Mouse (Mus musculus) MEL (cell line): ENCODE measurements around the gene Gipc2.

Experiments used
- EP300 ChIP-seq, 2 experiments: IDR thresholded peaks; 2 replicates each; pipeline ENCODE4 v1.6.1; 2011; ENCODE audit warnings: improper control_type of control experiment in 2 of 2, low read length in 2 of 2, low read depth in 1 of 2, mild to moderate bottlenecking in 1 of 2
- MXI1 ChIP-seq: IDR thresholded peaks from 2 replicates; pipeline ENCODE4 v1.6.1; 2011; ENCODE audit warnings: mild to moderate bottlenecking, low read depth, low read length, improper control_type of control experiment
- MYC ChIP-seq: IDR thresholded peaks from 2 replicates; pipeline ENCODE4 v1.6.1; 2011; ENCODE audit warnings: low read depth, mild to moderate bottlenecking, low read length, improper control_type of control experiment, moderate library complexity
- POLR2A ChIP-seq, 2 experiments: IDR thresholded peaks; 2 replicates each; pipeline ENCODE4 v1.6.1; 2011 to 2012; ENCODE audit warnings: low read length in 2 of 2, mild to moderate bottlenecking in 2 of 2, control low read depth in 1 of 2, improper control_type of control experiment in 1 of 2, low read depth in 1 of 2, moderate library complexity in 1 of 2; ENCODE audit not compliant: control insufficient read depth in 1 of 2, insufficient read depth in 1 of 2, poor library complexity in 1 of 2
- POLR2AphosphoS5 ChIP-seq: IDR thresholded peaks from 2 replicates; pipeline ENCODE4 v1.6.1; 2012; ENCODE audit warnings: low read depth, borderline replicate concordance, mild to moderate bottlenecking, inconsistent platforms, low read length, moderate library complexity, mixed read lengths
- SIN3A ChIP-seq: IDR thresholded peaks from 2 replicates; pipeline ENCODE4 v1.6.1; 2012; ENCODE audit warnings: low read length, improper control_type of control experiment, inconsistent platforms
- ZC3H11A ChIP-seq: IDR thresholded peaks from 2 replicates; pipeline ENCODE4 v1.6.1; 2012; ENCODE audit warnings: low read depth, mild to moderate bottlenecking, inconsistent platforms, low read length, improper control_type of control experiment
- ZMIZ1 ChIP-seq: IDR thresholded peaks from 2 replicates; pipeline ENCODE4 v1.6.1; 2012; ENCODE audit warnings: low read depth, mild to moderate bottlenecking, inconsistent platforms, low read length, improper control_type of control experiment, moderate library complexity

DNA sequence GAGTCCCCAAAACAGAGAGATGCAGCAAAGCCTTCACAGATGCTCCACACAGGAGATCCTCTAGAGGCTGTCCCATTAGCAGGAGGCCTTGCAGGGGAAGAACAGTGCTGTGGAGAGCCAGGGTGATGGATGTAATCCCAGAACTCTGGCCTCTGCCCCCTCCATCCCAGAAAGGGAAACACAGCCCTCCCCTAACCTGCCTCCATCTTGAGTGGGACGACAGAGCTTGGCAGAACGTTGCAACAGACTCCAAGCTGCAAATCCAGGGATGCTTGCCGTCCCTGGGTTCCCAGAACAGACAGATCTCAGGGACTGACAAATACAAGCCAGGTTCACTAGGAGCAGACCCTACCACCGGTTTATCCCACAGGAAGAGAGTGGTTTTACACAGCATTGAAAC lies 51.8 kb downstream of the Gipc2 start:
- TF ChIP-seq ZMIZ1 (no peak), MYC (no peak), SIN3A (no peak), POLR2AphosphoS5 (no peak), MXI1 (no peak), ZC3H11A (no peak), EP300 (IDR thresholded peaks at IDR 0.05; ENCODE audit: low read depth in 1 of 2, low read length in 2 of 2) (no peak), POLR2A (IDR thresholded peaks at IDR 0.05; ENCODE audit: control insufficient read depth in 1 of 2, insufficient read depth in 1 of 2, low read depth in 1 of 2, low read length in 2 of 2, poor library complexity in 1 of 2) (no peak)
